Mouse (Mus musculus) CH12.LX (cell line): ENCODE data around the gene Tut1.

Experiments
- CHD1 ChIP-seq: IDR thresholded peaks from 2 replicates; pipeline ENCODE4 v1.6.1; 2012; ENCODE audit warnings: low read depth, low read length, improper control_type of control experiment, inconsistent platforms
- CHD2 ChIP-seq: IDR thresholded peaks from 2 replicates; pipeline ENCODE4 v1.6.1; 2011; ENCODE audit warnings: low read length, improper control_type of control experiment
- CTCF ChIP-seq, 2 experiments: IDR thresholded peaks in 1 of 2; conservative IDR thresholded peaks in 1 of 2; 2 replicates each; pipeline ENCODE4 v1.5.1; 2011 to 2012; ENCODE audit warnings: low read depth in 2 of 2, low read length in 2 of 2, improper control_type of control experiment in 1 of 2, inconsistent platforms in 1 of 2, mild to moderate bottlenecking in 1 of 2, moderate library complexity in 1 of 2
- GABPA ChIP-seq: IDR thresholded peaks from 2 replicates; pipeline ENCODE4 v1.6.1; 2012; ENCODE audit warnings: low read depth, low read length, improper control_type of control experiment, inconsistent platforms; ENCODE audit not compliant: insufficient replicate concordance
- MAFK ChIP-seq: IDR thresholded peaks from 2 replicates; pipeline ENCODE4 v1.6.1; 2011; ENCODE audit warnings: low read length, improper control_type of control experiment; ENCODE audit not compliant: insufficient replicate concordance

- no peak for TF ChIP-seq CHD2
- 0 out of 2 replicates have a peak, but pooled peaks have one; percentile 52 for TF ChIP-seq MAFK
- 0 out of 4 replicates have a peak, but pooled peaks of 1 of the 2 experiments have one; percentile 24 for TF ChIP-seq CTCF (conservative IDR thresholded peaks at IDR 0.05 in 1 of 2, IDR thresholded peaks at IDR 0.05 in 1 of 2; ENCODE audit: low read depth in 2 of 2, low read length in 2 of 2)
- no peak for TF ChIP-seq CHD1
- no peak for TF ChIP-seq GABPA
These were observed 34.6 kb upstream of the Tut1 start for GRCm38 (mm10) chr19:8919000-8919399.
